Mouse (Mus musculus): Measurements from ENCODE around the gene Mdm2. TPM values are rescaled to one million over a fixed set of nuclear protein-coding genes. Genes with fewer than 3 reads are reported as not detected.

Gene Mdm2
- total and polyA plus RNA-seq, 2 experiments from 2014 or later, result 31.3 to 93.0 TPM

DNA sequence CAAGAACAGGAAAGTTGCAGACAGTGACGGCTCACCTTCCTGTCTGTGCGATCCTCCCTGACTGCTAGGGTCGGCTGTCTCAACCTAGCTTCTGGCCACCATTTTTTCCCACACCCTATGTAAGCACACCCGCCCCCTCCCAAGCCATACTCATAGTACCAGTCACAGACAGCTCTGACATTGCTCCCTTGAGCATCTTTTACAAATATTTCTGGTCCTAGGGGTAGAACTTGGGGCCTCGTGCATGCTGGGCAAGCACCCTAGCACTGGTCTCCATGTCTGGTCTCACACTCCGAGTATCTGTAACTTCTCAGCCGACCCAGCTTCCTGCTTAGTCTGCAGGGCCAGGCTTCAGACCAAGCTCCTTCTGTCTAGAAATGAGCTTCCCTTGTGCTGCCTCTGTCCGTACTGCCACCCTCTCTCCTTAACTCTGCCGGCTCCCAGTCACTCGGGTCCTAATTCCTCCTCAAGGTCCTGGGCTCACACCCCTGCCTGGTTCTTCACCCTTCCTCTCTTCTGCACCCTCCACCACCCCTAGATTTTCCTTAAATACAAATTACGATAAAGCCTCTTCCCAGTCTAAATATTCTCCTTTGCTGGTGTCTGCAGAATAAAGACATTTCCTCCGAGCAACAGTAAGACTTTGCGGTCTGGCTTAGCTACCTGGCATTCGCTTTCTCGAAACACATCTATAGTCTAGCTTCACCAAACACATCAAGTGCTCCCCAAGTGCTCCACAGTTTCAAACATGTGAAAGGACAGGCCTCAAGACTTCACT, 31.3 kb upstream of the Mdm2 start:
- Histone ChIP-seq H3K36me3 (replicated peaks; ENCODE audit: control insufficient read depth, insufficient read depth, low read length) (peaks cover 13% of the 10 kb centered on the region), H3K4me2 (ENCODE audit: low read depth, low read length) (no peak overlapping the region), H3K9ac (replicated peaks; ENCODE audit: low read depth, low read length) (no peak overlapping the region; the same call in 1 of the 2 replicates), H3K4me3 (ENCODE audit: low read depth, low read length) (no peak overlapping the region), H3K27ac (ENCODE audit: low read depth) (no peak overlapping the region), H3K9me3 (replicated peaks; ENCODE audit: control insufficient read depth, low read length) (no peaks in the 10 kb centered on the region), H3K4me1 (ENCODE audit: control insufficient read depth, insufficient read depth) (no peaks in the 10 kb centered on the region), H3K27me3 (ENCODE audit: control insufficient read depth, insufficient read depth, low read length) (no peaks in the 10 kb centered on the region)
- WGBS, result 81% methylated on average over 15 of the region's 15 CpGs
- ATAC-seq (ENCODE audit: insufficient read depth, low read depth) (no peak), DNase-seq (ENCODE audit: low spot score) (no peak)
- no peak for TF ChIP-seq EP300 (IDR thresholded peaks at IDR 0.05; ENCODE audit: low read depth)

DNA sequence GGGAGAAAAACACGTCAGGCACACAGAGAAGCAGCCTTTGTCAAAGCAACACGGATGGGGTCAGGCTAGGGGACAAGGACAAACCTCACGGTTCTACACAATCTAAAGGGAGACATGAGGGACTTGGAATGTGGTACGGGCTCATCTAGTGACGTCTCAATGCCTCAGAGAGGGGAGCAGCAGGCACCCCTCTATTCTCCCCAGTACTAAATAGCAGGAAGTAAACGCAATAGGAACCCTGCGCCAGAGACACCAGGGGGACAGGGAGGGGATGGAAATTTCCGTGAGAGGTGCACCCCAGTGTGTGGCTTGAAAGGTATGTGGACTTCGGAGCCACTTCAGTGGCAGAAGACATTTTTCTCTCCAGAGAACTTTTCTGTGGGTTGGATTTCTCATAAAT, 30.4 kb upstream of the Mdm2 start:
- H3K36me3 ChIP-seq (replicated peaks; ENCODE audit: control insufficient read depth, insufficient read depth, low read length), result peaks cover 13% of the 10 kb centered on the region
- WGBS, result 77% methylated on average over 9 of the region's 9 CpGs
- no peak overlapping the region for H3K27ac ChIP-seq (ENCODE audit: low read depth)
- no peak overlapping the region for H3K4me2 ChIP-seq (ENCODE audit: low read depth, low read length)
- no peaks in the 10 kb centered on the region for H3K27me3 ChIP-seq (ENCODE audit: control insufficient read depth, insufficient read depth, low read length)
- H3K4me3 ChIP-seq (ENCODE audit: low read depth, low read length), result no peak overlapping the region
- no peak for ATAC-seq (ENCODE audit: insufficient read depth, low read depth)
- H3K9ac ChIP-seq (replicated peaks; ENCODE audit: low read depth, low read length), result no peak overlapping the region
- no peaks in the 10 kb centered on the region for H3K9me3 ChIP-seq (replicated peaks; ENCODE audit: control insufficient read depth, low read length)
- H3K4me1 ChIP-seq (ENCODE audit: control insufficient read depth, insufficient read depth), result no peaks in the 10 kb centered on the region
- no peak for DNase-seq (ENCODE audit: low spot score)
- TF ChIP-seq EP300 (IDR thresholded peaks at IDR 0.05; ENCODE audit: low read depth) (no peak), CTCF (IDR thresholded peaks at IDR 0.05; ENCODE audit: low read depth) (no peak)

DNA sequence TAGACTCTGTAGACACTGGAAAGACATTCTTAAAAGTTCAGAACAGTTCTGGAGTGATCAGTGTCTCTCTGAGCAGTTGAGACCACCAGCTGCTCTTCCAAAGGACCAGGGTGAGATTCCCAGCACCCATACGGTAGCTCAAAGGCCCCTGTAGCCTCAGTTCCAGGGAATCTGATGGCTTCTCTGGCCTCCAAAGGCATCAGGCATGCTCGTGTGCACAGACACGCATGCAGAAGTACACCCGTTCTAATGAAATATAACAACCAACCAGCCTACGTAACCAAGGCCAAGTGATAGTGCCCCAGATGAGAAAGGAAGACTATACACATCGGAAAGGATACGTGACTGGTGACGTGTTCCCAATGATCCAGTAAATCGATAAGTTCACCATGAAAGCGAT, 29.6 kb upstream of the Mdm2 start:
- TF ChIP-seq CTCF (IDR thresholded peaks at IDR 0.05; ENCODE audit: low read depth) (no peak), EP300 (IDR thresholded peaks at IDR 0.05; ENCODE audit: low read depth) (no peak)
- WGBS, result 93% methylated on average over 10 of the region's 10 CpGs
- Histone ChIP-seq H3K9ac (replicated peaks; ENCODE audit: low read depth, low read length) (no peak overlapping the region), H3K27ac (ENCODE audit: low read depth) (no peak overlapping the region), H3K9me3 (replicated peaks; ENCODE audit: control insufficient read depth, low read length) (no peaks in the 10 kb centered on the region), H3K4me1 (ENCODE audit: control insufficient read depth, insufficient read depth) (no peaks in the 10 kb centered on the region), H3K36me3 (replicated peaks; ENCODE audit: control insufficient read depth, insufficient read depth, low read length) (peaks cover 13% of the 10 kb centered on the region), H3K27me3 (ENCODE audit: control insufficient read depth, insufficient read depth, low read length) (no peaks in the 10 kb centered on the region), H3K4me3 (ENCODE audit: low read depth, low read length) (no peak overlapping the region), H3K4me2 (ENCODE audit: low read depth, low read length) (no peak overlapping the region)
- ATAC-seq (ENCODE audit: insufficient read depth, low read depth), result no peak
- no peak for DNase-seq (ENCODE audit: low spot score)

DNA sequence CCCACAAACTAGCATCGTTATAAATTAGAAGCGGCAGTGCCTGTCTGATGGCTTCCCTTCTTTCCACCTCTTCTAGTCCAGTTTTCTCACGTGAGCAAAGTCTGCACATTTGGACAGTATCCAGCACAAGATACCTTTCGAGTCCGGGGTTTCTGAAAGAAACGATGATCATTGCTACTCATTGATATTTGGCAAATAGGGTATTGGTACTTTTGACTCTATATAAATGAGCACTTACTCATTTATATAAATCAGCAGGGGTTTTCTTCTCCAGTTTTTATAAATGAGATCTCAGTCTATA, 29.0 kb upstream of the Mdm2 start:
- H3K9me3 ChIP-seq (replicated peaks; ENCODE audit: control insufficient read depth, low read length), result no peaks in the 10 kb centered on the region
- H3K27me3 ChIP-seq (ENCODE audit: control insufficient read depth, insufficient read depth, low read length), result no peaks in the 10 kb centered on the region
- H3K4me1 ChIP-seq (ENCODE audit: control insufficient read depth, insufficient read depth), result no peaks in the 10 kb centered on the region
- ATAC-seq (ENCODE audit: insufficient read depth, low read depth) (no peak), DNase-seq (ENCODE audit: low spot score) (no peak)
- no peak overlapping the region for H3K4me3 ChIP-seq (ENCODE audit: low read depth, low read length)
- H3K27ac ChIP-seq (ENCODE audit: low read depth), result no peak overlapping the region
- no peak overlapping the region for H3K4me2 ChIP-seq (ENCODE audit: low read depth, low read length)
- TF ChIP-seq EP300 (IDR thresholded peaks at IDR 0.05; ENCODE audit: low read depth) (no peak), CTCF (IDR thresholded peaks at IDR 0.05; ENCODE audit: low read depth) (no peak)
- no peak overlapping the region for H3K9ac ChIP-seq (replicated peaks; ENCODE audit: low read depth, low read length)
- peaks cover 13% of the 10 kb centered on the region for H3K36me3 ChIP-seq (replicated peaks; ENCODE audit: control insufficient read depth, insufficient read depth, low read length)
- WGBS, result 89% methylated on average over 6 of the region's 6 CpGs

DNA sequence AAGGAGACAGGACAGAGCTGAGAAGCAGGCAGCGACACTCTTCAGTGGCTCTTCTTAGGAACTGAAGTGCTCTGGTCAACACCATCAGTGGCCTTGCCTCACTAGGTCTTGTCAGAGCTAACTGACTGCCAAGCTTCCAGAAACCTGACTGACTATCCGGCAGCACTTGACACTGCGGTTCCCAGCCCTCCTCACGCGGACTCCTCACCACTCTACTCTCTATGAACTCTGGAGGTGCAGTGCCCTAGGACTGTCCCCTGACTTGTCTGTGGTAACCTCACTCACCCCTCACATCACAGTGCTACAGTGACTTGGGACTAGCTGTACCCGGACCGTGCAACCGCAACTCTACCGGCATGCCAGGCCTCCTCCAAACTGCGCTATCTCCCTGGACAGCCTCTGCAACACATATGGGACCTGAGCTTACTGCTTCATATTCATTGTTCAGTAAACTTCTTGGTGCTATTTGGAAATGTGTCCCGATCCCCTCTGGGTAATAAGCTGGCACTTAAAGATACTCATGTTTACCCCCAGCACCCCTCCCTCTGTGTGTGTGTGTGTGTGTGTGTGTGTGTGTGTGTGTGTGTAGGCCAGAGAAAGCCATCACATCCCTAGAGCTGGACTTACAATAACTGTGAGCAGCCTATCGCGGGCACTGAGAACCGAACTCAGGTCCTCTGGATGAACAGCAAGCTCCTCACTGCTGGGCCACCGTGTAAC, 28.5 kb upstream of the Mdm2 start:
- no peak overlapping the region for H3K27ac ChIP-seq (ENCODE audit: low read depth)
- no peaks in the 10 kb centered on the region for H3K4me1 ChIP-seq (ENCODE audit: control insufficient read depth, insufficient read depth)
- H3K36me3 ChIP-seq (replicated peaks; ENCODE audit: control insufficient read depth, insufficient read depth, low read length), result peaks cover 13% of the 10 kb centered on the region
- 89% methylated on average over 15 of the region's 15 CpGs for WGBS
- no peak for DNase-seq (ENCODE audit: low spot score)
- TF ChIP-seq EP300 (IDR thresholded peaks at IDR 0.05; ENCODE audit: low read depth), result no peak
- H3K9me3 ChIP-seq (replicated peaks; ENCODE audit: control insufficient read depth, low read length), result no peaks in the 10 kb centered on the region
- H3K9ac ChIP-seq (replicated peaks; ENCODE audit: low read depth, low read length), result no peak overlapping the region
- H3K4me3 ChIP-seq (ENCODE audit: low read depth, low read length), result no peak overlapping the region
- H3K27me3 ChIP-seq (ENCODE audit: control insufficient read depth, insufficient read depth, low read length), result no peaks in the 10 kb centered on the region
- no peak overlapping the region for H3K4me2 ChIP-seq (ENCODE audit: low read depth, low read length)
- ATAC-seq (ENCODE audit: insufficient read depth, low read depth), result no peak
